Mouse (Mus musculus) embryonic facial prominence, embryonic 11.5 days (tissue): Measurements from ENCODE around the gene Lrguk. TPM values are rescaled to one million over a fixed set of nuclear protein-coding genes. Genes with fewer than 3 reads are reported as not detected.

Experiments
- ATAC-seq: fragments of 200-750 bp; cut with Nextera tagmentation; replicated peaks from 2 replicates; pipeline ENCODE4 v1.8.0; 2017; ENCODE audit warnings: low read depth; ENCODE audit not compliant: insufficient number of reproducible peaks, low FRiP score, low TSS enrichment
- DNase-seq: peaks from one replicate; pipeline ENCODE4 v3.0.0-alpha.2; 2015; ENCODE audit warnings: low spot score
- H3K27ac ChIP-seq: fragments of 300-500 bp; sonication (generic); replicated peaks from 2 replicates; pipeline ENCODE4 v1.5.1; 2014; ENCODE audit warnings: mild to moderate bottlenecking, low read depth, low read length, control low read depth
- H3K27me3 ChIP-seq: fragments of 300-500 bp; sonication (generic); 2 replicates; pipeline ENCODE4 v1.6.1; 2014; ENCODE audit warnings: mild to moderate bottlenecking, low read length, moderate library complexity, mixed read lengths; ENCODE audit not compliant: control insufficient read depth, insufficient read depth
- H3K36me3 ChIP-seq: fragments of 300-500 bp; sonication (generic); replicated peaks from 2 replicates; pipeline ENCODE4 v1.6.1; 2014; ENCODE audit warnings: low read depth, mild to moderate bottlenecking, low read length, moderate library complexity, mixed read lengths; ENCODE audit not compliant: control insufficient read depth, insufficient read depth
- H3K4me1 ChIP-seq: fragments of 300-500 bp; sonication (generic); 2 replicates; pipeline ENCODE4 v1.6.1; 2014; ENCODE audit warnings: low read length, mixed read lengths; ENCODE audit not compliant: control insufficient read depth, insufficient read depth
- H3K4me2 ChIP-seq: fragments of 300-500 bp; sonication (generic); 2 replicates; pipeline ENCODE4 v1.6.1; 2014; ENCODE audit warnings: low read depth, mild to moderate bottlenecking, control low read depth, low read length, moderate library complexity
- H3K4me3 ChIP-seq: fragments of 300-500 bp; sonication (generic); 2 replicates; pipeline ENCODE4 v1.5.1; 2014; ENCODE audit warnings: low read depth, low read length, control low read depth
- H3K9ac ChIP-seq: fragments of 300-500 bp; sonication (generic); replicated peaks from 2 replicates; pipeline ENCODE4 v1.6.1; 2014; ENCODE audit warnings: mild to moderate bottlenecking, control low read depth, low read length
- H3K9me3 ChIP-seq: fragments of 300-500 bp; sonication (generic); replicated peaks from 2 replicates; pipeline ENCODE4 v1.6.1; 2016; ENCODE audit warnings: mild to moderate bottlenecking, low read length, inconsistent platforms, mixed read lengths; ENCODE audit not compliant: control insufficient read depth
- WGBS: fragments of 180-500 bp; shearing (Covaris S2); extraction: QIAGEN DNeasy Blood & Tissue Kit; methylation state at CpG from one replicate; pipeline ENCODE4 v1.1.7; 2014; 5-methylcytosine and 5-hydroxymethylcytosine counted together
- polyA plus RNA-seq: library from polyadenylated mRNA; unstranded; fragments of >200 nt; fragmentation: Nextera tagmentation; extraction: Ambion mirVana; gene quantifications from 2 replicates; pipeline ENCODE4 v1.2.1, GENCODE M21; 2014

Lrguk gene
- polyA plus RNA-seq, 1 experiment from 2014 or later = 0.67 TPM

- Histone ChIP-seq H3K4me2 (0 out of 2 replicates have a peak overlapping the region, but pooled peaks have one; percentile 10), H3K27me3 (no peaks in the 10 kb centered on the region), H3K36me3 (no peaks in the 10 kb centered on the region), H3K4me3 (no peak overlapping the region), H3K4me1 (no peaks in the 10 kb centered on the region; the same call in 1 of the 2 replicates), H3K9ac (no peak overlapping the region), H3K9me3 (no peaks in the 10 kb centered on the region), H3K27ac (peak overlapping the region; percentile 13; the same call in 1 of the 2 replicates)
- 41% methylated on average over 18 of the region's 18 CpGs for WGBS
- peak; percentile 36 for DNase-seq
- ATAC-seq = no peak
Observed at GRCm38 (mm10) chr6:34153069-34154052, 124.1 kb downstream of the Lrguk start.

- no peak overlapping the region for H3K9ac ChIP-seq
- 50% methylated on average over 3 of the region's 3 CpGs for WGBS
- ATAC-seq = no peak
- H3K36me3 ChIP-seq = no peaks in the 10 kb centered on the region
- H3K27me3 ChIP-seq = no peaks in the 10 kb centered on the region
- DNase-seq = no peak
- no peaks in the 10 kb centered on the region for H3K9me3 ChIP-seq
- H3K4me1 ChIP-seq = no peaks in the 10 kb centered on the region; the same call in 1 of the 2 replicates
- H3K4me2 ChIP-seq = no peak overlapping the region
- H3K4me3 ChIP-seq = no peak overlapping the region
- H3K27ac ChIP-seq = no peak overlapping the region; the same call in 1 of the 2 replicates
Observed at GRCm38 (mm10) chr6:34154202-34154601, 125.0 kb downstream of the Lrguk start.

GRCm38 (mm10) chr6:34155137-34155804 lies 126.0 kb downstream of the Lrguk start:
- 95% methylated on average over 15 of the region's 15 CpGs for WGBS
- H3K27ac ChIP-seq = no peak overlapping the region
- DNase-seq = no peak

GRCm38 (mm10) chr6:34156057-34156456 lies 126.8 kb downstream of the Lrguk start:
- DNase-seq (peak; percentile 32), ATAC-seq (no peak)
- H3K4me1 ChIP-seq = no peaks in the 10 kb centered on the region; the same call in 1 of the 2 replicates
- no peaks in the 10 kb centered on the region for H3K27me3 ChIP-seq
- H3K4me3 ChIP-seq = no peak overlapping the region
- H3K36me3 ChIP-seq = no peaks in the 10 kb centered on the region
- H3K27ac ChIP-seq = no peak overlapping the region
- 50% methylated on average over 5 of the region's 5 CpGs for WGBS
- no peak overlapping the region for H3K9ac ChIP-seq
- H3K4me2 ChIP-seq = no peak overlapping the region
- H3K9me3 ChIP-seq = no peaks in the 10 kb centered on the region

More at GRCm38 (mm10) chr6:34155137-34155804, 126.0 kb downstream of the Lrguk start:
- Histone ChIP-seq H3K4me1 (no peaks in the 10 kb centered on the region; the same call in 1 of the 2 replicates), H3K27me3 (no peaks in the 10 kb centered on the region), H3K4me3 (no peak overlapping the region), H3K9ac (no peak overlapping the region), H3K9me3 (no peaks in the 10 kb centered on the region), H3K36me3 (no peaks in the 10 kb centered on the region), H3K4me2 (no peak overlapping the region)
- no peak for ATAC-seq

- DNase-seq (no peak), ATAC-seq (0 out of 2 replicates have a peak, but pooled peaks have one; percentile 20)
- no peak overlapping the region for H3K4me3 ChIP-seq
- no peaks in the 10 kb centered on the region; the same call in 1 of the 2 replicates for H3K4me1 ChIP-seq
- no peaks in the 10 kb centered on the region for H3K9me3 ChIP-seq
- no peaks in the 10 kb centered on the region for H3K27me3 ChIP-seq
- no peak overlapping the region for H3K4me2 ChIP-seq
- H3K36me3 ChIP-seq = no peaks in the 10 kb centered on the region
- H3K27ac ChIP-seq = no peak overlapping the region
- no peak overlapping the region for H3K9ac ChIP-seq
- WGBS = 75% methylated on average over 14 of the region's 14 CpGs
Observed at GRCm38 (mm10) chr6:34156841-34157748, 127.8 kb downstream of the Lrguk start.

- Histone ChIP-seq H3K36me3 (no peaks in the 10 kb centered on the region), H3K27me3 (no peaks in the 10 kb centered on the region), H3K9me3 (no peaks in the 10 kb centered on the region), H3K4me1 (no peaks in the 10 kb centered on the region), H3K9ac (no peak overlapping the region), H3K4me3 (no peak overlapping the region), H3K4me2 (no peak overlapping the region), H3K27ac (no peak overlapping the region)
- 85% methylated on average over 23 of the region's 23 CpGs for WGBS
- no peak for DNase-seq
- no peak for ATAC-seq
Observed at GRCm38 (mm10) chr6:34159998-34160815, 131.0 kb downstream of the Lrguk start.

- DNase-seq = no peak
- no peaks in the 10 kb centered on the region for H3K9me3 ChIP-seq
- ATAC-seq = no peak
- H3K4me1 ChIP-seq = no peaks in the 10 kb centered on the region
- no peak overlapping the region for H3K4me3 ChIP-seq
- H3K4me2 ChIP-seq = no peak overlapping the region
- H3K27me3 ChIP-seq = no peaks in the 10 kb centered on the region
- 98% methylated on average over 7 of the region's 7 CpGs for WGBS
- no peaks in the 10 kb centered on the region for H3K36me3 ChIP-seq
- no peak overlapping the region for H3K9ac ChIP-seq
- no peak overlapping the region for H3K27ac ChIP-seq
Observed at GRCm38 (mm10) chr6:34160816-34161310, 131.6 kb downstream of the Lrguk start.
